Mouse (Mus musculus): ENCODE data around the gene 2810408A11Rik. TPM values are rescaled to one million over a fixed set of nuclear protein-coding genes. Genes with fewer than 3 reads are reported as not detected.

The 2810408A11Rik gene
- polyA plus RNA-seq (2012; rRNA removed), result 5.3 and 5.6 TPM in 2 replicates

GRCm38 (mm10) chr11:69900471-69901405 lies at the start of gene 2810408A11Rik, which contains the start of gene Neurl4:
TSS of gene 2810408A11Rik (minus strand) at chr11:69900987.
TSS of gene Neurl4 (plus strand) at chr11:69901072.

GRCm38 (mm10) chr11:69948066-69948762 lies 47.4 kb upstream of the 2810408A11Rik start, which contains the start of gene Slc2a4:
TSS of gene Slc2a4 (minus strand) at chr11:69948188.

GRCm38 (mm10) chr11:69935137-69935879 lies 34.5 kb upstream of the 2810408A11Rik start, which contains the start of gene Ybx2:
TSS of gene Ybx2 (plus strand) at chr11:69935796.

GRCm38 (mm10) chr11:69921114-69922011 lies 20.6 kb upstream of the 2810408A11Rik start, which contains the start of gene Eif5a:
TSS of gene Eif5a (minus strand) at chr11:69921958.

GRCm38 (mm10) chr11:69913554-69914371 lies 13.0 kb upstream of the 2810408A11Rik start, which contains the start of gene Gps2:
TSS of gene Gps2 (plus strand) at chr11:69913888.

GRCm38 (mm10) chr11:69895291-69895690 lies 5.5 kb downstream of the 2810408A11Rik start, which contains the start of gene Acap1:
TSS of gene Acap1 (minus strand) at chr11:69895539.

GRCm38 (mm10) chr11:69880853-69881603 lies 19.8 kb downstream of the 2810408A11Rik start, which contains the start of gene Kctd11:
TSS of gene Kctd11 (minus strand) at chr11:69881406.

GRCm38 (mm10) chr11:69877878-69878277 lies 22.9 kb downstream of the 2810408A11Rik start, which contains the start of gene Tmem95:
TSS of gene Tmem95 (minus strand) at chr11:69878018.

GRCm38 (mm10) chr11:69858113-69858998 lies 42.4 kb downstream of the 2810408A11Rik start, which contains the start of gene Tnk1:
TSS of gene Tnk1 (minus strand) at chr11:69858730.

Other genes starting within 250 kb of the 2810408A11Rik start
- 0.13 TPM in 1 of 2 replicates, not detected in the other for gene Sox15, start 245.7 kb downstream of the 2810408A11Rik start, polyA plus RNA-seq (2012; rRNA removed)
- gene Mpdu1, start 238.3 kb downstream of the 2810408A11Rik start, polyA plus RNA-seq (2012; rRNA removed), result 125 and 127 TPM in 2 replicates
- gene Cd68, start 234.8 kb downstream of the 2810408A11Rik start, polyA plus RNA-seq (2012; rRNA removed), result 6.1 and 7.5 TPM in 2 replicates
- gene Eif4a1, start 228.6 kb downstream of the 2810408A11Rik start, polyA plus RNA-seq (2012; rRNA removed), result 887 and 907 TPM in 2 replicates
- 155 and 168 TPM in 2 replicates for gene Senp3, start 218.9 kb downstream of the 2810408A11Rik start, polyA plus RNA-seq (2012; rRNA removed)
- 0.79 and 1.1 TPM in 2 replicates for gene Tnfsf13, start 215.2 kb downstream of the 2810408A11Rik start, polyA plus RNA-seq (2012; rRNA removed)
- gene Tnfsf12, start 205.1 kb downstream of the 2810408A11Rik start, polyA plus RNA-seq (2012; rRNA removed), result 7.0 and 7.1 TPM in 2 replicates
- gene Tnfsfm13, start 204.9 kb downstream of the 2810408A11Rik start, polyA plus RNA-seq (2012; rRNA removed), result 1.2 and 1.5 TPM in 2 replicates
- gene Polr2a, start 142.3 kb downstream of the 2810408A11Rik start, polyA plus RNA-seq (2012; rRNA removed), result 20.4 and 20.9 TPM in 2 replicates
- 0.12 and 0.20 TPM in 2 replicates for gene Slc35g3, start 139.0 kb downstream of the 2810408A11Rik start, polyA plus RNA-seq (2012; rRNA removed)
- gene Zbtb4, start 135.1 kb downstream of the 2810408A11Rik start, polyA plus RNA-seq (2012; rRNA removed), result 15.8 and 16.1 TPM in 2 replicates
- 1.6 and 5.2 TPM in 2 replicates for gene Chrnb1, start 105.0 kb downstream of the 2810408A11Rik start, polyA plus RNA-seq (2012; rRNA removed)
- 23.7 and 27.4 TPM in 2 replicates for gene Fgf11, start 99.1 kb downstream of the 2810408A11Rik start, polyA plus RNA-seq (2012; rRNA removed)
- gene Tmem102, start 95.4 kb downstream of the 2810408A11Rik start, polyA plus RNA-seq (2012; rRNA removed), result 0.13 and 0.25 TPM in 2 replicates
- not detected in 2 replicates for gene Gm39566, start 85.7 kb downstream of the 2810408A11Rik start, polyA plus RNA-seq (2012; rRNA removed)
- not detected in 2 replicates for gene Spem2, start 82.5 kb downstream of the 2810408A11Rik start, polyA plus RNA-seq (2012; rRNA removed)
- gene Spem1, start 78.8 kb downstream of the 2810408A11Rik start, polyA plus RNA-seq (2012; rRNA removed), result 1.3 and 1.5 TPM in 2 replicates
- 90.2 and 112 TPM in 2 replicates for gene Nlgn2, start 63.2 kb downstream of the 2810408A11Rik start, polyA plus RNA-seq (2012; rRNA removed)
- 232 and 256 TPM in 2 replicates for gene Tmem256, start 62.5 kb downstream of the 2810408A11Rik start, polyA plus RNA-seq (2012; rRNA removed)
- gene Plscr3, start 54.6 kb downstream of the 2810408A11Rik start, polyA plus RNA-seq (2012; rRNA removed), result 73.6 and 80.2 TPM in 2 replicates
- gene Tnk1, start 42.3 kb downstream of the 2810408A11Rik start, polyA plus RNA-seq (2012; rRNA removed), result 0.04 and 0.18 TPM in 2 replicates
- gene Tmem95, start 23.0 kb downstream of the 2810408A11Rik start, polyA plus RNA-seq (2012; rRNA removed), result not detected in 2 replicates
- 1.2 TPM in 2 replicates for gene Kctd11, start 19.6 kb downstream of the 2810408A11Rik start, polyA plus RNA-seq (2012; rRNA removed)
- 0.61 and 0.68 TPM in 2 replicates for gene Acap1, start 5.4 kb downstream of the 2810408A11Rik start, polyA plus RNA-seq (2012; rRNA removed)
- gene Neurl4, start 85 bp upstream of the 2810408A11Rik start, polyA plus RNA-seq (2012; rRNA removed), result 111 and 113 TPM in 2 replicates
- gene Gps2, start 12.9 kb upstream of the 2810408A11Rik start, polyA plus RNA-seq (2012; rRNA removed), result 60.8 and 63.8 TPM in 2 replicates
- gene Eif5a, start 21.0 kb upstream of the 2810408A11Rik start, polyA plus RNA-seq (2012; rRNA removed), result 777 and 816 TPM in 2 replicates
- gene Ybx2, start 34.8 kb upstream of the 2810408A11Rik start, polyA plus RNA-seq (2012; rRNA removed), result 48.3 and 53.7 TPM in 2 replicates
- gene Slc2a4, start 47.2 kb upstream of the 2810408A11Rik start, polyA plus RNA-seq (2012; rRNA removed), result 3.7 and 4.9 TPM in 2 replicates
- gene Cldn7, start 63.8 kb upstream of the 2810408A11Rik start, polyA plus RNA-seq (2012; rRNA removed), result 0.21 and 2.5 TPM in 2 replicates
- 93.3 and 102 TPM in 2 replicates for gene Ctdnep1, start 80.2 kb upstream of the 2810408A11Rik start, polyA plus RNA-seq (2012; rRNA removed)
- gene Elp5, start 81.5 kb upstream of the 2810408A11Rik start, polyA plus RNA-seq (2012; rRNA removed), result 151 and 159 TPM in 2 replicates
- gene Gabarap, start 90.2 kb upstream of the 2810408A11Rik start, polyA plus RNA-seq (2012; rRNA removed), result 412 and 425 TPM in 2 replicates
- 41.8 and 47.6 TPM in 2 replicates for gene Phf23, start 94.8 kb upstream of the 2810408A11Rik start, polyA plus RNA-seq (2012; rRNA removed)
- gene Dvl2, start 99.6 kb upstream of the 2810408A11Rik start, polyA plus RNA-seq (2012; rRNA removed), result 26.9 and 34.5 TPM in 2 replicates
- gene Acadvl, start 114.4 kb upstream of the 2810408A11Rik start, polyA plus RNA-seq (2012; rRNA removed), result 46.1 and 54.7 TPM in 2 replicates
- 242 and 275 TPM in 2 replicates for gene Dlg4, start 116.0 kb upstream of the 2810408A11Rik start, polyA plus RNA-seq (2012; rRNA removed)
- gene Asgr1, start 153.1 kb upstream of the 2810408A11Rik start, polyA plus RNA-seq (2012; rRNA removed), result 3.4 and 3.5 TPM in 2 replicates
- 0.28 and 0.35 TPM in 2 replicates for gene Asgr2, start 191.7 kb upstream of the 2810408A11Rik start, polyA plus RNA-seq (2012; rRNA removed)
- gene Mgl2, start 229.3 kb upstream of the 2810408A11Rik start, polyA plus RNA-seq (2012; rRNA removed), result 0.74 and 0.91 TPM in 2 replicates